Mouse (Mus musculus) stomach, embryonic 14.5 days (tissue): ENCODE measurements around the gene Wbp4. TPM values are rescaled to one million over a fixed set of nuclear protein-coding genes. Genes with fewer than 3 reads are reported as not detected.

Experiments used
- ATAC-seq: fragments of 200-750 bp; cut with Nextera tagmentation; 2 replicates; pipeline ENCODE4 v1.8.0; 2017; ENCODE audit warnings: low read depth, moderate TSS enrichment; ENCODE audit not compliant: insufficient number of reproducible peaks, insufficient read depth, low FRiP score
- H3K27ac ChIP-seq: fragments of 300-500 bp; sonication (generic); 2 replicates; pipeline ENCODE4 v1.5.1; 2014; ENCODE audit warnings: mild to moderate bottlenecking, low read length, moderate library complexity, mixed read lengths
- H3K27me3 ChIP-seq: fragments of 300-500 bp; sonication (generic); 2 replicates; pipeline ENCODE4 v1.6.1; 2014; ENCODE audit warnings: low read length, control low read depth, mixed read lengths; ENCODE audit not compliant: control insufficient read depth, insufficient read depth
- H3K36me3 ChIP-seq: fragments of 300-500 bp; sonication (generic); 2 replicates; pipeline ENCODE4 v1.6.1; 2014; ENCODE audit warnings: mild to moderate bottlenecking, control low read depth, low read length, moderate library complexity, mixed read lengths; ENCODE audit not compliant: control insufficient read depth, insufficient read depth
- H3K4me1 ChIP-seq: fragments of 300-500 bp; sonication (generic); 2 replicates; pipeline ENCODE4 v1.6.1; 2014; ENCODE audit warnings: low read length, control low read depth, mixed read lengths; ENCODE audit not compliant: control insufficient read depth, insufficient read depth
- H3K4me2 ChIP-seq: fragments of 300-500 bp; sonication (generic); replicated peaks from 2 replicates; pipeline ENCODE4 v1.6.1; 2014; ENCODE audit warnings: low read depth, low read length, control low read depth
- H3K4me3 ChIP-seq: fragments of 300-500 bp; sonication (generic); 2 replicates; pipeline ENCODE4 v1.5.1; 2014; ENCODE audit warnings: low read depth, low read length, control low read depth
- H3K9ac ChIP-seq: fragments of 300-500 bp; sonication (generic); replicated peaks from 2 replicates; pipeline ENCODE4 v1.6.1; 2014; ENCODE audit warnings: low read depth, mild to moderate bottlenecking, control low read depth, low read length, moderate library complexity, mixed read lengths
- H3K9me3 ChIP-seq: fragments of 300-500 bp; sonication (generic); 2 replicates; pipeline ENCODE4 v1.6.1; 2016; ENCODE audit warnings: low read depth, low read length, control low read depth; ENCODE audit not compliant: control insufficient read depth
- WGBS: fragments of 180-500 bp; shearing (Covaris S2); extraction: QIAGEN DNeasy Blood & Tissue Kit; methylation state at CpG from one replicate; pipeline ENCODE4 v1.1.7; 2014; 5-methylcytosine and 5-hydroxymethylcytosine counted together
- polyA plus RNA-seq: library from polyadenylated mRNA; unstranded; fragments of >200 nt; fragmentation: Nextera tagmentation; extraction: Ambion mirVana; gene quantifications from 2 replicates; pipeline ENCODE4 v1.2.1, GENCODE M21; 2014

Wbp4 gene
- polyA plus RNA-seq, 1 experiment from 2014 or later, result 50.3 TPM

- ATAC-seq, result peak; percentile 79
- Histone ChIP-seq H3K4me2 (no peak overlapping the region), H3K36me3 (no peaks in the 10 kb centered on the region), H3K9ac (no peak overlapping the region), H3K27ac (peak overlapping the region; percentile 87; the same call in 1 of the 2 replicates), H3K9me3 (no peaks in the 10 kb centered on the region), H3K4me1 (peaks cover 3% of the 10 kb centered on the region; the same call in 1 of the 2 replicates), H3K27me3 (no peaks in the 10 kb centered on the region), H3K4me3 (no peak overlapping the region; the same call in 1 of the 2 replicates)
- 68% methylated on average over 8 of the region's 8 CpGs for WGBS
Measured at GRCm38 (mm10) chr14:79515100-79515499, 33.8 kb upstream of the Wbp4 start.

DNA sequence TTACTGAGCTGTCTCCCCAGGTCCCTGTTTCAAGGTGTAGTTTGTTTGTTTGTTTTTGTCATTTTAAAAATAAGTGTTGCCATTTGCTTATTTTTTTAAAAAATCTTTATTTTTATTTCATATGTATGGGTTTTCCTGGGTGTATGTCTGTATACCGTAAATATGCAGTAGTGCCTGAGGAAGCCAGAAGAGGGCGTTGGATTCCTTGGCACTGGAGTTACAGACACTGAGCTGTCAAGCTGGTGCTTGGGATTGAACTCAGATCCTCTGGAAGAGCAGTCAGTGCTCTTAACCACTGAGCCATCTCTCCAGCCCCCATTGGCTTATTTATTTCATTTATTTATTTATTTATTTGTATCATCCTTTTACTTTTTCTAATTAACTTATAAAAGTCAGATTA is 32.6 kb upstream of the Wbp4 start:
- Histone ChIP-seq H3K27me3 (no peaks in the 10 kb centered on the region), H3K4me3 (no peak overlapping the region)

GRCm38 (mm10) chr14:79511521-79511920 is 30.2 kb upstream of the Wbp4 start:
- H3K4me2 ChIP-seq, result no peak overlapping the region
- WGBS, result 77% methylated on average over 1 of the region's 1 CpGs
- no peaks in the 10 kb centered on the region for H3K4me1 ChIP-seq
- H3K36me3 ChIP-seq, result no peaks in the 10 kb centered on the region
- no peak overlapping the region for H3K27ac ChIP-seq
- H3K9me3 ChIP-seq, result no peaks in the 10 kb centered on the region
- ATAC-seq, result no peak
- no peak overlapping the region for H3K4me3 ChIP-seq
- H3K27me3 ChIP-seq, result no peaks in the 10 kb centered on the region
- no peak overlapping the region for H3K9ac ChIP-seq

More for the DNA sequence above, 32.6 kb upstream of the Wbp4 start:
- WGBS, result 71% methylated on average over 2 of the region's 2 CpGs
- H3K4me2 ChIP-seq, result no peak overlapping the region
- H3K9me3 ChIP-seq, result no peaks in the 10 kb centered on the region
- H3K4me1 ChIP-seq, result peaks cover 3% of the 10 kb centered on the region; the same call in 1 of the 2 replicates
- H3K9ac ChIP-seq, result no peak overlapping the region
- no peak for ATAC-seq
- H3K36me3 ChIP-seq, result no peaks in the 10 kb centered on the region
- no peak overlapping the region for H3K27ac ChIP-seq

DNA sequence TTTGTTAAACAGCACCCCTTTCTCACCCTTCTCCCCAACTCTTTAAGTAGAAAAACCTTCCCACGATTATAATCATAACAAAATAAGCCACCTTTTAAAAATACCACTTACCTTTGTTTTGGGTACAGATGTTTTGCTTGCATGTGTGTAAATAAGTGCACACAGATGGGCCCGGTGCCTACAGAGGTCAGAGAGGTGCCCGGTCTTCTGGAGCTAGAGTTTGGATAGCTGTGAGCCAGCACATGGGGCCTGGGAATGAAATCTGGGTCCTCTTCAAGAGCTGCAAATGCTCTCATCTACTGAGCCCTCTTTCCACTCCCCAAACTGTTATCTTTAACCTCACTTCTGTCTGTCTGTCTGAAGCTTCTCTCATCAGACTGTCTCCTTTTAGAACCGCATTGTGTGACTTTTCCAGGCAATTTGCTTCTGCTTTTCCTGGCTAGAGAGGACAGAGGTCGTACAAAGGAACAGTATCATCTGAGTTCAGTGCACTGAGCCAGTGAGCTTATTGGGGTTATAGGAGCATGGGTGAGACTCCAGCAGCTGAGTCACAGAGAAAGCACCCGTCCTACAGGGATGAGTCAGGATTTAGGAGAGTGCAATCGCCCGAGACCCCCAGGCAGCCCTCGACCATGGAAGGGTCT is 27.5 kb upstream of the Wbp4 start:
- 78% methylated on average over 9 of the region's 9 CpGs for WGBS
- H3K27me3 ChIP-seq, result no peaks in the 10 kb centered on the region
- 0 out of 2 replicates have a peak, but pooled peaks cover 4% of the 10 kb centered on the region for H3K4me1 ChIP-seq
- no peak overlapping the region for H3K27ac ChIP-seq
- ATAC-seq, result no peak
- no peaks in the 10 kb centered on the region for H3K36me3 ChIP-seq
- H3K9me3 ChIP-seq, result no peaks in the 10 kb centered on the region
- no peak overlapping the region for H3K4me3 ChIP-seq
- H3K4me2 ChIP-seq, result no peak overlapping the region
- no peak overlapping the region for H3K9ac ChIP-seq

GRCm38 (mm10) chr14:79507846-79508245 is 26.5 kb upstream of the Wbp4 start:
- 0 out of 2 replicates have a peak, but pooled peaks cover 4% of the 10 kb centered on the region for H3K4me1 ChIP-seq
- no peak overlapping the region for H3K4me3 ChIP-seq
- H3K9ac ChIP-seq, result no peak overlapping the region
- WGBS, result 52% methylated on average over 1 of the region's 1 CpGs
- H3K36me3 ChIP-seq, result no peaks in the 10 kb centered on the region
- H3K27ac ChIP-seq, result peak overlapping the region; percentile 18; the same call in 1 of the 2 replicates
- H3K9me3 ChIP-seq, result no peaks in the 10 kb centered on the region
- H3K4me2 ChIP-seq, result no peak overlapping the region
- H3K27me3 ChIP-seq, result no peaks in the 10 kb centered on the region
- ATAC-seq, result no peak

DNA sequence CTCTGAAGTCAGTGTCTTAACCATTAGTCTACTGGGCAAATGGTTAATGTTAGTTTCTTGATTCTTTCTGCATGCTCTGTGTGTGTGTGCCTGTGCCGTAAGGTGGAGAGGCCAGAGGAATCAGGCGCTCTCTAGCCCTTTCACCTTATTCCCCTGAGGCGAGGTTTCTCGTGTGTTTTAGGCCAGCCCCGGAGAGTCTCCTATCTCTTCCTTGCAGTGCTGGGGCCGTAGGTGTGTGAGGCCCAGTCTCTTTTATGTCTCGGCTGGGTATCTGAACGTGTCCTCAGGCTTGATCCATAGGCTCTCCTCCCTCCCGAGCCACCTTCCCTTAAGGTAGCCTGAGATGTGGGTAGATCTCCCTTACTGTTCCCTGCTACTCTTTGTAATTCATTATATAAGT is 24.9 kb upstream of the Wbp4 start:
- peak; percentile 79; the same call in 1 of the 2 replicates for ATAC-seq
- 74% methylated on average over 9 of the region's 9 CpGs for WGBS

GRCm38 (mm10) chr14:79504246-79505006 is 23.1 kb upstream of the Wbp4 start:
- H3K36me3 ChIP-seq, result no peaks in the 10 kb centered on the region
- no peak for ATAC-seq
- WGBS, result 78% methylated on average over 7 of the region's 7 CpGs
- no peaks in the 10 kb centered on the region for H3K27me3 ChIP-seq
- 0 out of 2 replicates have a peak, but pooled peaks cover 4% of the 10 kb centered on the region for H3K4me1 ChIP-seq
- no peak overlapping the region for H3K4me3 ChIP-seq
- H3K9me3 ChIP-seq, result no peaks in the 10 kb centered on the region; the same call in 1 of the 2 replicates
- H3K9ac ChIP-seq, result no peak overlapping the region
- H3K4me2 ChIP-seq, result no peak overlapping the region
- no peak overlapping the region for H3K27ac ChIP-seq

More for the DNA sequence above, 24.9 kb upstream of the Wbp4 start:
- Histone ChIP-seq H3K27me3 (no peaks in the 10 kb centered on the region), H3K36me3 (no peaks in the 10 kb centered on the region), H3K4me3 (no peak overlapping the region), H3K9ac (no peak overlapping the region), H3K9me3 (no peaks in the 10 kb centered on the region; the same call in 1 of the 2 replicates), H3K4me1 (0 out of 2 replicates have a peak, but pooled peaks cover 4% of the 10 kb centered on the region), H3K27ac (no peak overlapping the region), H3K4me2 (no peak overlapping the region)

DNA sequence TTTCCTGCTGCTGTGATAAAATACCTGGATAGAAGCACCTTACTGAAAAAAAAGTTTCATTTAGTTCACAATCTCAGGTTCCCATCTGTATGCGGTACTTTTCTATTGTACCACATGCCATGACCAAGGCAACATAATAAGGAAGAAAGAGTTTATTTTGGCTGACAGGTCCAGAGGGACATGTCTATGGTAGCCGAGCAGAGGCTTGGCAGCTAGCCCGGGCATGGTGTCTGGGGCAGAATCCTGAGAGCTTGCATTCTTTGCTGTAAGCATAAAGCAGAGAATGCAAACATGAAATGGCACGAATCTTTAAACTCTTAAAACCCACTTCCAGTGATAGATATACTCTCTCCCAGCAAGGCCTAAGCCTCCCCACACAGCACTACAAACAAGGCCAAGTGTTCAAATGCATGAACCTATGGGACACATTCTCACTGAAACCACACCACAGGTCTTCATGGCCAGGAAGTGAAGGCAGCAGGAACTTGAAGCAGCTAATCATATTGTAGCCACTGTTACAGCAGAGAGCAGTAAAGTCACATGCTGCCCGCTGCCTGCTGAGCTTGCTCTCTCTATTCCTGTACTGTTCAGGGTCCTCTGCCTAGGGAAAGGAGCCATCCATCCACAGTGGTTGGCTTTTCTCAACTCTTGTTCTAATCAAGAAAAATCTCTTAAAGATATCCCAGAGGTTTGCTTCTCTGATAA is 22.2 kb upstream of the Wbp4 start:
- 54% methylated on average over 5 of the region's 5 CpGs for WGBS
- Histone ChIP-seq H3K36me3 (no peaks in the 10 kb centered on the region), H3K4me3 (no peak overlapping the region), H3K4me1 (0 out of 2 replicates have a peak, but pooled peaks cover 4% of the 10 kb centered on the region), H3K9ac (no peak overlapping the region), H3K9me3 (no peaks in the 10 kb centered on the region; the same call in 1 of the 2 replicates), H3K4me2 (no peak overlapping the region), H3K27me3 (no peaks in the 10 kb centered on the region), H3K27ac (no peak overlapping the region)
- ATAC-seq, result no peak
